Mouse (Mus musculus): ENCODE data around the gene A1cf. TPM values are rescaled to one million over a fixed set of nuclear protein-coding genes. Genes with fewer than 3 reads are reported as not detected.

Gene A1cf
- polyA plus RNA-seq, 1 experiment from 2014 or later, result 3.6 TPM

- ATAC-seq (ENCODE audit: insufficient read depth, low FRiP score, low read depth), result no peak
- Histone ChIP-seq H3K27ac (no peak overlapping the region), H3K4me1 (no peaks in the 10 kb centered on the region), H3K4me3 (replicated peaks) (no peak overlapping the region), H3K36me3 (no peaks in the 10 kb centered on the region), H3K27me3 (replicated peaks) (no peaks in the 10 kb centered on the region), H3K9me3 (no peaks in the 10 kb centered on the region), H3K9ac (no peak overlapping the region), H3K4me2 (no peak overlapping the region)
- WGBS, result 71% methylated on average over 6 of the region's 6 CpGs
Measured at GRCm38 (mm10) chr19:31891001-31891893, 22.7 kb downstream of the A1cf start.

DNA sequence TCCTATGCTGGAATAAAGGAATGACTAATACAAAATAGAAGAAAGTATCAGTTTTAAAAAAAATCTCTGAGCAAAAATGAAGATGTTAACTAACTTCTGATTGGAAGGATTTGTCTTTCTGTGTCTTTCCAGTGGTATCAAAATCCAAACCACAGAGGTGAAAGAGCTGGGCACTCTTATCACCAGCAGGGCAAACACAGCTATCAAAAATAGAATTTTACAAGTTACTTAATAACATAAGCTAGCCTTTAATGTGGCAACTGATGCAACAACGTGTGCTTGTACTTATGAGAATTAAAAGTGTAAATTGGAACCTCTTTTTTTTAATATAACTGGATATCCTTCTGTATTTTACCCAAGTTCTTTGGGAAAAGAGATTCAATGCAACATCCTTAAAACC is 27.4 kb downstream of the A1cf start:
- Histone ChIP-seq H3K27me3 (replicated peaks) (no peaks in the 10 kb centered on the region), H3K4me1 (no peaks in the 10 kb centered on the region), H3K9me3 (no peaks in the 10 kb centered on the region), H3K4me3 (replicated peaks) (no peak overlapping the region), H3K4me2 (no peak overlapping the region), H3K9ac (no peak overlapping the region), H3K27ac (no peak overlapping the region), H3K36me3 (no peaks in the 10 kb centered on the region)
- 52% methylated on average over 1 of the region's 1 CpGs for WGBS
- no peak for ATAC-seq (ENCODE audit: insufficient read depth, low FRiP score, low read depth)

DNA sequence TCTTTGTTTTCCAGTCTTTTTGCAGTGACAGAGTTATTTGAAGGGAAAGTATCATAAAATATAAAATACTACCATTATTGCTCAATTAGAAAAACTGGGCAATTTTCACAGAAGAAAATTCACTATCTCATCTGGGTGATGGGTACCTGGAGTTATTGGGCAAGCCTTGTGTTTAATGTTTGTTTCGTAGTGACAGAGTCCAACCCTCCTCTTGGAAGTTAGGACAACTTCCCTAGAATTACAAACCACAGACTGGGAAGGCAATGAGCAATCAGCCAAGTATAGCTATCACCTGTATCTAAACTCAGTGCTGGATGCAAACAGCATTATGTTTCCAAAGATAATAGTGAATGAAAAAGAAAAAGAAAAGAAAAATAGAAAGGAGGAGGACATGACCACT is 28.1 kb downstream of the A1cf start:
- no peaks in the 10 kb centered on the region for H3K27me3 ChIP-seq (replicated peaks)
- no peak for ATAC-seq (ENCODE audit: insufficient read depth, low FRiP score, low read depth)
- 90% methylated on average over 1 of the region's 1 CpGs for WGBS
- no peak overlapping the region for H3K27ac ChIP-seq
- H3K9ac ChIP-seq, result no peak overlapping the region
- no peaks in the 10 kb centered on the region for H3K4me1 ChIP-seq
- no peaks in the 10 kb centered on the region for H3K36me3 ChIP-seq
- no peak overlapping the region for H3K4me3 ChIP-seq (replicated peaks)
- no peak overlapping the region for H3K4me2 ChIP-seq
- no peaks in the 10 kb centered on the region for H3K9me3 ChIP-seq

GRCm38 (mm10) chr19:31905671-31906070 is 37.1 kb downstream of the A1cf start:
- Histone ChIP-seq H3K9ac (no peak overlapping the region), H3K4me3 (replicated peaks) (no peak overlapping the region), H3K4me2 (no peak overlapping the region), H3K4me1 (no peaks in the 10 kb centered on the region), H3K36me3 (no peaks in the 10 kb centered on the region), H3K27me3 (replicated peaks) (no peaks in the 10 kb centered on the region), H3K9me3 (no peaks in the 10 kb centered on the region), H3K27ac (no peak overlapping the region)
- WGBS, result 60% methylated on average over 7 of the region's 7 CpGs
- no peak for ATAC-seq (ENCODE audit: insufficient read depth, low FRiP score, low read depth)

DNA sequence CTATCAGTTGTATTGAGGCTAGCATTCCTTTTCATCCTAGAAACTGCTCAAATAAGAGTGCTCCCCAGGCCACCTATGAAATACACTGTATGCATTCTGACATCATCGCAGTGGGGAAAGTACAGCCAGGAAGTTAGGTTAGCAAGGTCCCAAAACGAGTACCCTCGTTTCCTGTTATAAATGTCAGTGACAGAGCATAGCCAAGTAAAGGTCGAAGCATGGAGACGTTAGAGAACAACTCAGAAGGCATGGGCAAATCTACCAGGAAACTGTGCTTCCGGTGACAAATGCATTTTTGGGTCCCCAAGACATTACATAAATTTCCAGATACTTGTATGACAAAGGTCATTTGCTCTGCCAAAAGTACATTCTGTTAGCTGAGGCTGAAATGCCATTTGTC is 41.9 kb downstream of the A1cf start:
- Histone ChIP-seq H3K4me3 (replicated peaks) (no peak overlapping the region), H3K27me3 (replicated peaks) (no peaks in the 10 kb centered on the region), H3K27ac (no peak overlapping the region), H3K9me3 (no peaks in the 10 kb centered on the region), H3K9ac (no peak overlapping the region), H3K4me2 (no peak overlapping the region), H3K4me1 (no peaks in the 10 kb centered on the region), H3K36me3 (no peaks in the 10 kb centered on the region)
- WGBS, result 44% methylated on average over 6 of the region's 6 CpGs
- ATAC-seq (ENCODE audit: insufficient read depth, low FRiP score, low read depth), result no peak

- no peak overlapping the region for H3K4me3 ChIP-seq (replicated peaks)
- ATAC-seq (ENCODE audit: insufficient read depth, low FRiP score, low read depth), result no peak
- no peaks in the 10 kb centered on the region for H3K4me1 ChIP-seq
- H3K9me3 ChIP-seq, result no peaks in the 10 kb centered on the region
- no peaks in the 10 kb centered on the region for H3K36me3 ChIP-seq
- H3K27me3 ChIP-seq (replicated peaks), result no peaks in the 10 kb centered on the region
- H3K4me2 ChIP-seq, result no peak overlapping the region
- H3K9ac ChIP-seq, result no peak overlapping the region
- no peak overlapping the region for H3K27ac ChIP-seq
- 84% methylated on average over 4 of the region's 4 CpGs for WGBS
Measured at GRCm38 (mm10) chr19:31913946-31914345, 45.4 kb downstream of the A1cf start.

- Histone ChIP-seq H3K27ac (no peak overlapping the region), H3K4me1 (no peaks in the 10 kb centered on the region), H3K36me3 (no peaks in the 10 kb centered on the region), H3K9me3 (no peaks in the 10 kb centered on the region), H3K27me3 (replicated peaks) (no peaks in the 10 kb centered on the region), H3K9ac (no peak overlapping the region), H3K4me2 (no peak overlapping the region), H3K4me3 (replicated peaks) (no peak overlapping the region)
- ATAC-seq (ENCODE audit: insufficient read depth, low FRiP score, low read depth), result no peak
- 83% methylated on average over 4 of the region's 4 CpGs for WGBS
Measured at GRCm38 (mm10) chr19:31920357-31920756, 51.8 kb downstream of the A1cf start.

- H3K36me3 ChIP-seq, result no peaks in the 10 kb centered on the region
- H3K9ac ChIP-seq, result no peak overlapping the region
- H3K27ac ChIP-seq, result no peak overlapping the region
- no peaks in the 10 kb centered on the region for H3K9me3 ChIP-seq
- no peaks in the 10 kb centered on the region for H3K4me1 ChIP-seq
- no peak overlapping the region for H3K4me2 ChIP-seq
- ATAC-seq (ENCODE audit: insufficient read depth, low FRiP score, low read depth), result no peak
- no peaks in the 10 kb centered on the region for H3K27me3 ChIP-seq (replicated peaks)
- 64% methylated on average over 5 of the region's 5 CpGs for WGBS
- no peak overlapping the region for H3K4me3 ChIP-seq (replicated peaks)
Measured at GRCm38 (mm10) chr19:31921852-31922251, 53.3 kb downstream of the A1cf start.

GRCm38 (mm10) chr19:31923615-31924352 is 55.2 kb downstream of the A1cf start:
- Histone ChIP-seq H3K36me3 (no peaks in the 10 kb centered on the region), H3K4me3 (replicated peaks) (no peak overlapping the region), H3K27me3 (replicated peaks) (no peaks in the 10 kb centered on the region), H3K9ac (no peak overlapping the region), H3K27ac (no peak overlapping the region), H3K9me3 (no peaks in the 10 kb centered on the region), H3K4me1 (no peaks in the 10 kb centered on the region), H3K4me2 (no peak overlapping the region)
- 79% methylated on average over 6 of the region's 6 CpGs for WGBS
- no peak for ATAC-seq (ENCODE audit: insufficient read depth, low FRiP score, low read depth)

DNA sequence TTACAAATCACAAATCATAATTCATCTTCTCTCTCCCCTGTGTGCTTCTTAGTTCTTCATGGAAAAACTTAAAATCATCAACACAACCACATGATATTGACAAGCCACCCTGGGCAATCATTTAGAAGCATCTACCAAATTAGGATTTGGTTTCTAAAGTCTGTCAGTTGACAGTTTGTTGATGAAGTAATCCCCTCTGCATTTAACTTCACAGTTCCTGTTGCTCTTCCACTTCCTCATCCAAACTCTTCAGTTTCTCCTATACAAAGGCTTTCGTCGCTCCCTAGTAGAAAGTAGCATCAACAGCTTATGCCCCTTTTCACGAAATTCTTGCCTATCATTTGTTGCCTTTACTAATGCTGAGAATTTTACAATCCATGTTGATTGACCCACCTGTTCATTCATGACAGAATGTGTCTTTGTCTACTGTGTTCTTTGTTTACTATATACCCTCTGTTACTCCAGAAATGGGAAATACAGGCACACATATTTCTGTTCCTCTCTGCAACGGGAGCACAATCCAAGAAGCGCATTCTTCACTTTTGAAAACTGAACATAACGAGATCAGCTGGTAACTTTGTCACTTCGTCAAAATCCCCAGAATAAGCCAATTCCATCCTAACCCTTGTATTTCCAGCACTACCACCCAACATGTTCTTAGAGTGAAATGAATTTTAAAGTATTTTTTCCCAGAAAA is 82.4 kb downstream of the A1cf start:
- no peaks in the 10 kb centered on the region for H3K4me1 ChIP-seq
- H3K4me2 ChIP-seq, result no peak overlapping the region
- no peaks in the 10 kb centered on the region for H3K9me3 ChIP-seq
- no peak overlapping the region for H3K27ac ChIP-seq
- no peaks in the 10 kb centered on the region for H3K36me3 ChIP-seq
- no peak overlapping the region for H3K4me3 ChIP-seq (replicated peaks)
- no peak for ATAC-seq (ENCODE audit: insufficient read depth, low FRiP score, low read depth)
- 76% methylated on average over 7 of the region's 7 CpGs for WGBS
- H3K9ac ChIP-seq, result no peak overlapping the region
- no peaks in the 10 kb centered on the region for H3K27me3 ChIP-seq (replicated peaks)

DNA sequence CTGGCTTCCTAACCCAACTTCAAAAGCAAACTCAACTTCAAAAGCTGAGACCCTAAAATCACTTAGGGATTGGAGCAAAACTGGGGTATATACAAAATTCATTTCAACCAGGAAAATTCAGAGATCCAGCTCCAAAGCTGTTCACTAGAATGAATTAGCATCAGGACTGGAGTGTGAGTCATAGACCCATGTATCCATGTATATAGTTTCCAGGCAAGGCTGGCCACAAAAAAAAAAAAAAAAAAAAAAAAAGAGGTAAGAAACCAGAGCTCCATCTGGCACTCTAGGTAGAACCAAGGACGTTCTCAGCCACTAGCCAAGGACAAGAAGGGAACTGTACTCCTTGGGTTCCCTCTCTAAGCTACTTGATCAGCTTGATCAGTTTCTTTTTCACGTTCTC is 85.2 kb downstream of the A1cf start:
- ATAC-seq (ENCODE audit: insufficient read depth, low FRiP score, low read depth), result no peak
- Histone ChIP-seq H3K9me3 (no peaks in the 10 kb centered on the region), H3K9ac (no peak overlapping the region), H3K4me2 (no peak overlapping the region), H3K27ac (no peak overlapping the region), H3K36me3 (no peaks in the 10 kb centered on the region), H3K27me3 (replicated peaks) (no peaks in the 10 kb centered on the region), H3K4me3 (replicated peaks) (no peak overlapping the region), H3K4me1 (no peaks in the 10 kb centered on the region)
- 84% methylated on average over 2 of the region's 2 CpGs for WGBS

GRCm38 (mm10) chr19:31954267-31954666 is 85.7 kb downstream of the A1cf start:
- Histone ChIP-seq H3K4me3 (replicated peaks) (no peak overlapping the region), H3K4me1 (no peaks in the 10 kb centered on the region), H3K4me2 (no peak overlapping the region), H3K27me3 (replicated peaks) (no peaks in the 10 kb centered on the region), H3K9ac (no peak overlapping the region), H3K36me3 (no peaks in the 10 kb centered on the region), H3K9me3 (no peaks in the 10 kb centered on the region), H3K27ac (no peak overlapping the region)
- ATAC-seq (ENCODE audit: insufficient read depth, low FRiP score, low read depth), result no peak
- 85% methylated on average over 4 of the region's 4 CpGs for WGBS

Measured in stomach, embryonic 15.5 days (tissue).